Mouse (Mus musculus) olfactory bulb, adult 2 months (tissue): ENCODE measurements around the gene Cacna1d. TPM values are rescaled to one million over a fixed set of nuclear protein-coding genes. Genes with fewer than 3 reads are reported as not detected.

Experiments
- H3K27ac ChIP-seq: fragments of 200-500 bp; 2 replicates; pipeline ENCODE4 v1.5.1; 2012; ENCODE audit warnings: low read depth, low read length; ENCODE audit not compliant: insufficient read depth
- H3K4me1 ChIP-seq: fragments of 200-500 bp; 2 replicates; pipeline ENCODE4 v1.6.1; 2012; ENCODE audit warnings: low read length; ENCODE audit not compliant: control insufficient read depth, insufficient read depth
- H3K4me3 ChIP-seq: fragments of 200-500 bp; 2 replicates; pipeline ENCODE4 v1.5.1; 2012; ENCODE audit warnings: mild to moderate bottlenecking, low read depth, low read length, moderate library complexity; ENCODE audit not compliant: insufficient read depth
- CTCF ChIP-seq: fragments of 200-500 bp; IDR thresholded peaks from 2 replicates; pipeline ENCODE4 v1.5.1; 2012; ENCODE audit warnings: low read depth, mild to moderate bottlenecking, low read length, moderate library complexity; ENCODE audit not compliant: insufficient read depth
- POLR2A ChIP-seq: fragments of 200-500 bp; IDR thresholded peaks from 2 replicates; pipeline ENCODE4 v1.6.1; 2012; ENCODE audit warnings: mild to moderate bottlenecking, low read depth, low read length, moderate library complexity; ENCODE audit not compliant: insufficient read depth
- WGBS: fragments of 180-500 bp; shearing (Covaris S2); methylation state at CpG from one replicate; pipeline ENCODE4 v1.1.7; 2018; 5-methylcytosine and 5-hydroxymethylcytosine counted together
- polyA plus RNA-seq: library from polyadenylated mRNA; stranded (reverse); fragments of >200 nt; gene quantifications from 2 replicates; pipeline ENCODE4 v1.2.4, GENCODE M21; 2012; ENCODE audit warnings: low replicate concordance; ENCODE audit not compliant: missing spikeins, insufficient read depth, insufficient read length

The Cacna1d gene
- polyA plus RNA-seq, 1 experiment: 140 TPM

- TF ChIP-seq POLR2A (no peak), CTCF (no peak)
- Histone ChIP-seq H3K4me3 (no peak overlapping the region), H3K4me1 (no peaks in the 10 kb centered on the region), H3K27ac (no peak overlapping the region)
- WGBS: 72% methylated on average over 5 of the region's 5 CpGs
Measured at GRCm38 (mm10) chr14:30435316-30435715, 55.9 kb downstream of the Cacna1d start.

- WGBS: 65% methylated on average over 5 of the region's 5 CpGs
Measured at GRCm38 (mm10) chr14:30430446-30430845, 60.8 kb downstream of the Cacna1d start.

GRCm38 (mm10) chr14:30430026-30430425 is 61.2 kb downstream of the Cacna1d start:
- H3K27ac ChIP-seq: no peak overlapping the region
- WGBS: 93% methylated on average over 9 of the region's 9 CpGs

More at GRCm38 (mm10) chr14:30430446-30430845, 60.8 kb downstream of the Cacna1d start:
- TF ChIP-seq CTCF (no peak), POLR2A (no peak)
- Histone ChIP-seq H3K27ac (no peak overlapping the region), H3K4me1 (no peaks in the 10 kb centered on the region), H3K4me3 (no peak overlapping the region)

GRCm38 (mm10) chr14:30429606-30430005 is 61.6 kb downstream of the Cacna1d start:
- WGBS: 71% methylated on average over 9 of the region's 9 CpGs

More at GRCm38 (mm10) chr14:30430026-30430425, 61.2 kb downstream of the Cacna1d start:
- TF ChIP-seq POLR2A (no peak), CTCF (no peak)
- H3K4me3 ChIP-seq: no peak overlapping the region
- no peaks in the 10 kb centered on the region for H3K4me1 ChIP-seq

GRCm38 (mm10) chr14:30428757-30429156 is 62.5 kb downstream of the Cacna1d start:
- H3K27ac ChIP-seq: no peak overlapping the region
- H3K4me1 ChIP-seq: no peaks in the 10 kb centered on the region
- TF ChIP-seq CTCF (no peak), POLR2A (no peak)
- H3K4me3 ChIP-seq: no peak overlapping the region

More at GRCm38 (mm10) chr14:30429606-30430005, 61.6 kb downstream of the Cacna1d start:
- Histone ChIP-seq H3K4me3 (no peak overlapping the region), H3K27ac (no peak overlapping the region), H3K4me1 (no peaks in the 10 kb centered on the region)
- TF ChIP-seq CTCF (no peak), POLR2A (no peak)

- Histone ChIP-seq H3K27ac (no peak overlapping the region), H3K4me1 (no peaks in the 10 kb centered on the region), H3K4me3 (no peak overlapping the region)
- TF ChIP-seq CTCF (no peak), POLR2A (no peak)
- WGBS: 64% methylated on average over 4 of the region's 4 CpGs
Measured at GRCm38 (mm10) chr14:30425876-30426275, 65.4 kb downstream of the Cacna1d start.

GRCm38 (mm10) chr14:30425175-30425574 is 66.1 kb downstream of the Cacna1d start:
- no peak overlapping the region for H3K27ac ChIP-seq
- no peak for TF ChIP-seq CTCF
- TF ChIP-seq POLR2A: no peak
- no peak overlapping the region for H3K4me3 ChIP-seq
- no peaks in the 10 kb centered on the region for H3K4me1 ChIP-seq
- WGBS: 85% methylated on average over 6 of the region's 6 CpGs

- no peak for TF ChIP-seq POLR2A
- TF ChIP-seq CTCF: no peak
- H3K4me3 ChIP-seq: no peak overlapping the region
- 90% methylated on average over 4 of the region's 4 CpGs for WGBS
- H3K27ac ChIP-seq: no peak overlapping the region
- no peaks in the 10 kb centered on the region for H3K4me1 ChIP-seq
Measured at GRCm38 (mm10) chr14:30424638-30425037, 66.6 kb downstream of the Cacna1d start.

- TF ChIP-seq CTCF: no peak
- TF ChIP-seq POLR2A: no peak
- Histone ChIP-seq H3K27ac (no peak overlapping the region), H3K4me3 (no peak overlapping the region), H3K4me1 (no peaks in the 10 kb centered on the region; the same call in 1 of the 2 replicates)
- 93% methylated on average over 7 of the region's 7 CpGs for WGBS
Measured at GRCm38 (mm10) chr14:30422376-30423140, 68.7 kb downstream of the Cacna1d start.
